23 mouse cellular contexts compared by ENCODE assay signal in genomic region chr3:65909454-65909853, GRCm38 (mm10). TPM values are rescaled to one million over a fixed set of nuclear protein-coding genes. Genes with fewer than 3 reads are reported as not detected.
DNase-seq lines count a peak whose midpoint lies in the region; ATAC-seq and TF ChIP-seq lines count a peak whose summit lies in the region.
"Had no signal": no experiment of that assay in that cellular context is flagged by ENCODE, and none has a peak within 500 bp of the region (broad histone marks: within the 10 kb centered on the region; RNA-seq: fewer than 3 reads in every experiment).

No protein-coding gene starts in this region.

- DNase-seq in heart, adult 11 months: peak; percentile 88
- no peak for DNase-seq in heart, postnatal 4 days
- no peak for DNase-seq in midbrain, postnatal 0 days (ENCODE audit: low spot score)
- no peak for DNase-seq in embryonic facial prominence, embryonic 10.5 days (ENCODE audit: low spot score)
- no peak for DNase-seq in left cerebral cortex, postnatal 10 days (ENCODE audit: extremely low spot score in 1 of 2, low spot score in 2 of 2)
- DNase-seq: adrenal gland, adult 8-10 months; adrenal gland, postnatal 14 days; adrenal gland, postnatal 36 days; B cell, adult 2 months; cerebellum, adult 11-12 months; cerebellum, adult 2 months; cerebellum, adult 9-10 months; cerebellum, postnatal 10 days; cerebellum, postnatal 25 days; forebrain, postnatal 0 days had no signal

- no peaks in the 10 kb centered on the region for H3K4me1 ChIP-seq in midbrain, embryonic 13.5 days (replicated peaks)
- H3K4me1 ChIP-seq in midbrain, postnatal 0 days (ENCODE audit: insufficient read depth, low read length): no peaks in the 10 kb centered on the region
- H3K4me1 ChIP-seq in embryonic facial prominence, embryonic 10.5 days: peaks cover 14% of the 10 kb centered on the region
- H3K4me1 ChIP-seq: forebrain, embryonic 13.5 days; forebrain, embryonic 15.5 days had no signal

- no peak overlapping the region for H3K4me3 ChIP-seq in midbrain, embryonic 13.5 days (replicated peaks)
- no peak overlapping the region for H3K4me3 ChIP-seq in midbrain, postnatal 0 days (ENCODE audit: low read depth, low read length)
- no peak overlapping the region for H3K4me3 ChIP-seq in embryonic facial prominence, embryonic 10.5 days
- H3K4me3 ChIP-seq: forebrain, embryonic 13.5 days; forebrain, embryonic 15.5 days had no signal

- 0 out of 2 replicates have a peak, but pooled peaks have one; percentile 40 for ATAC-seq in midbrain, embryonic 13.5 days
- no peak for ATAC-seq in midbrain, postnatal 0 days (ENCODE audit: low FRiP score)
- ATAC-seq: activated CD4-positive, CD25-positive, alpha-beta regulatory T cell, adult 4 months; CD4-positive, CD25-positive, alpha-beta regulatory T cell, adult 4 months; forebrain, embryonic 13.5 days; forebrain, embryonic 15.5 days; forebrain, postnatal 0 days; Patski had no signal

- H3K9me3 ChIP-seq in midbrain, embryonic 13.5 days: no peaks in the 10 kb centered on the region
- no peaks in the 10 kb centered on the region for H3K9me3 ChIP-seq in midbrain, postnatal 0 days (ENCODE audit: low read length)
- no peaks in the 10 kb centered on the region for H3K9me3 ChIP-seq in embryonic facial prominence, embryonic 10.5 days
- H3K9me3 ChIP-seq: forebrain, embryonic 13.5 days; forebrain, embryonic 15.5 days; G1E had no signal

- H3K4me2 ChIP-seq in midbrain, embryonic 13.5 days (replicated peaks): no peak overlapping the region
- no peak overlapping the region for H3K4me2 ChIP-seq in midbrain, postnatal 0 days (ENCODE audit: low read depth, low read length, poor library complexity, severe bottlenecking)
- H3K4me2 ChIP-seq: forebrain, embryonic 13.5 days; forebrain, embryonic 15.5 days had no signal

- no peak for TF ChIP-seq CTCF in midbrain, postnatal 0 days (IDR thresholded peaks at IDR 0.05)

- no peaks in the 10 kb centered on the region for H3K27me3 ChIP-seq in midbrain, embryonic 13.5 days
- no peaks in the 10 kb centered on the region for H3K27me3 ChIP-seq in midbrain, postnatal 0 days (ENCODE audit: insufficient read depth, low read length)
- no peaks in the 10 kb centered on the region for H3K27me3 ChIP-seq in embryonic facial prominence, embryonic 10.5 days (replicated peaks; ENCODE audit: low read depth, poor library complexity, severe bottlenecking)
- H3K27me3 ChIP-seq: CH12.LX; forebrain, embryonic 13.5 days; forebrain, embryonic 15.5 days; Patski had no signal

- intact Hi-C loops in left cerebral cortex, postnatal 10 days (cut with DNase I): no loop called here

- no peak overlapping the region for H3K27ac ChIP-seq in midbrain, embryonic 13.5 days
- H3K27ac ChIP-seq in midbrain, postnatal 0 days (ENCODE audit: low read depth, low read length): no peak overlapping the region
- 0 out of 2 replicates have a peak overlapping the region, but pooled peaks have one; percentile 40 for H3K27ac ChIP-seq in embryonic facial prominence, embryonic 10.5 days (replicated peaks)
- H3K27ac ChIP-seq: forebrain, embryonic 13.5 days; forebrain, embryonic 15.5 days had no signal

- WGBS in midbrain, embryonic 13.5 days: 86% methylated on average over 2 of the region's 2 CpGs
- 92% methylated on average over 2 of the region's 2 CpGs for WGBS in midbrain, postnatal 0 days
- 83% methylated on average over 2 of the region's 2 CpGs for WGBS in embryonic facial prominence, embryonic 10.5 days

- H3K9ac ChIP-seq in midbrain, embryonic 13.5 days (replicated peaks): no peak overlapping the region
- no peak overlapping the region for H3K9ac ChIP-seq in midbrain, postnatal 0 days (replicated peaks; ENCODE audit: low read length, poor library complexity, severe bottlenecking)
- H3K9ac ChIP-seq: forebrain, embryonic 13.5 days; forebrain, embryonic 15.5 days; forebrain, postnatal 0 days had no signal

- no peaks in the 10 kb centered on the region for H3K36me3 ChIP-seq in midbrain, embryonic 13.5 days
- H3K36me3 ChIP-seq in midbrain, postnatal 0 days (ENCODE audit: insufficient read depth, low read length): no peaks in the 10 kb centered on the region
- H3K36me3 ChIP-seq in embryonic facial prominence, embryonic 10.5 days (replicated peaks): no peaks in the 10 kb centered on the region
- H3K36me3 ChIP-seq: forebrain, embryonic 15.5 days; G1E had no signal

RNA-seq across cellular contexts. Expression of gene Ccnl1, which starts 48.6 kb away (rescaled TPM):
- total RNA-seq in heart, postnatal 4 days (2021): 10 to 100 TPM; 43.3 to 49.6 TPM
- polyA plus RNA-seq in midbrain, embryonic 13.5 days (2015; fragmentation: Nextera tagmentation; extraction: Ambion mirVana): 87.8 and 94.2 TPM in 2 replicates
- total RNA-seq in midbrain, postnatal 0 days (2014; rRNA removed): 38.7 and 60.3 TPM in 2 replicates
- polyA plus RNA-seq in midbrain, postnatal 0 days (2015; fragmentation: Nextera tagmentation; extraction: Ambion mirVana): 52.2 and 58.4 TPM in 2 replicates
- polyA plus RNA-seq in embryonic facial prominence, embryonic 10.5 days (2016; fragmentation: Nextera tagmentation; extraction: Ambion mirVana): 102 and 104 TPM in 2 replicates
- total RNA-seq in left cerebral cortex, postnatal 10 days (2021): 10 to 100 TPM; 55.8 to 57.5 TPM
